Mouse (Mus musculus): ENCODE measurements around the gene Pxylp1. TPM values are rescaled to one million over a fixed set of nuclear protein-coding genes. Genes with fewer than 3 reads are reported as not detected.

Gene Pxylp1
- total RNA-seq, 2 experiments from 2014 or later: 11.7 to 15.8 TPM

GRCm38 (mm10) chr9:96824026-96824425, 68.4 kb downstream of the Pxylp1 start:
- peak; percentile 23 to 29 for DNase-seq

- no peak for DNase-seq
Observed at GRCm38 (mm10) chr9:96823541-96823940, 68.9 kb downstream of the Pxylp1 start.

- DNase-seq: no peak
Observed at GRCm38 (mm10) chr9:96823005-96823404, 69.5 kb downstream of the Pxylp1 start.

GRCm38 (mm10) chr9:96818822-96819481, 73.5 kb downstream of the Pxylp1 start:
- no peak for DNase-seq

- DNase-seq: peak; percentile 51 to 84
Observed at GRCm38 (mm10) chr9:96818128-96818821, 74.2 kb downstream of the Pxylp1 start.

GRCm38 (mm10) chr9:96811996-96812395, 80.5 kb downstream of the Pxylp1 start:
- DNase-seq: no peak

GRCm38 (mm10) chr9:96800131-96800825, 92.2 kb downstream of the Pxylp1 start:
- DNase-seq: no peak

GRCm38 (mm10) chr9:96797311-96797710, 95.2 kb downstream of the Pxylp1 start:
- DNase-seq: no peak

GRCm38 (mm10) chr9:96795399-96795928, 97.0 kb downstream of the Pxylp1 start:
- DNase-seq: peak; percentile 21 to 57

GRCm38 (mm10) chr9:96794601-96795000, 97.9 kb downstream of the Pxylp1 start:
- no peak for DNase-seq

GRCm38 (mm10) chr9:96792543-96792942, 99.9 kb downstream of the Pxylp1 start:
- DNase-seq: no peak

GRCm38 (mm10) chr9:96790389-96791007, 102.0 kb downstream of the Pxylp1 start:
- DNase-seq: no peak

- DNase-seq: no peak
Observed at GRCm38 (mm10) chr9:96789906-96790305, 102.6 kb downstream of the Pxylp1 start.

- no peak for DNase-seq
Observed at GRCm38 (mm10) chr9:96787797-96788196, 104.7 kb downstream of the Pxylp1 start.

GRCm38 (mm10) chr9:96785871-96786342, 106.6 kb downstream of the Pxylp1 start:
- no peak for DNase-seq

- no peak for DNase-seq
Observed at GRCm38 (mm10) chr9:96785187-96785586, 107.3 kb downstream of the Pxylp1 start.

- DNase-seq: no peak
Observed at GRCm38 (mm10) chr9:96783667-96784066, 108.8 kb downstream of the Pxylp1 start.

GRCm38 (mm10) chr9:96783258-96783657, 109.2 kb downstream of the Pxylp1 start:
- DNase-seq: no peak

GRCm38 (mm10) chr9:96782062-96782461, 110.4 kb downstream of the Pxylp1 start:
- DNase-seq: no peak
